Mouse (Mus musculus): ENCODE data around the gene Tacc2. TPM values are rescaled to one million over a fixed set of nuclear protein-coding genes. Genes with fewer than 3 reads are reported as not detected.

The Tacc2 gene
- polyA plus RNA-seq, 1 experiment from 2014 or later: 39.2 TPM

GRCm38 (mm10) chr7:130630956-130631355 lies 53.7 kb downstream of the Tacc2 start:
- Histone ChIP-seq H3K4me3 (no peak overlapping the region), H3K4me1 (peaks cover 21% of the 10 kb centered on the region), H3K27me3 (ENCODE audit: low read depth, poor library complexity, severe bottlenecking) (0 out of 2 replicates have a peak, but pooled peaks cover 4% of the 10 kb centered on the region), H3K27ac (no peak overlapping the region), H3K36me3 (no peaks in the 10 kb centered on the region), H3K9me3 (replicated peaks) (no peaks in the 10 kb centered on the region)
- DNase-seq (ENCODE audit: low spot score): no peak
- WGBS: 95% methylated on average over 3 of the region's 3 CpGs

GRCm38 (mm10) chr7:130631553-130632378 lies 54.5 kb downstream of the Tacc2 start:
- WGBS: 82% methylated on average over 22 of the region's 22 CpGs
- Histone ChIP-seq H3K27me3 (ENCODE audit: low read depth, poor library complexity, severe bottlenecking) (peaks cover under 1% of the 10 kb centered on the region; the same call in 1 of the 2 replicates), H3K36me3 (no peaks in the 10 kb centered on the region), H3K4me1 (peaks cover 22% of the 10 kb centered on the region), H3K4me3 (no peak overlapping the region), H3K9me3 (replicated peaks) (no peaks in the 10 kb centered on the region), H3K27ac (no peak overlapping the region)
- no peak for DNase-seq (ENCODE audit: low spot score)

GRCm38 (mm10) chr7:130632379-130632732 lies 55.1 kb downstream of the Tacc2 start:
- Histone ChIP-seq H3K27ac (no peak overlapping the region), H3K36me3 (no peaks in the 10 kb centered on the region), H3K4me1 (peaks cover 22% of the 10 kb centered on the region), H3K9me3 (replicated peaks) (no peaks in the 10 kb centered on the region), H3K4me3 (no peak overlapping the region), H3K27me3 (ENCODE audit: low read depth, poor library complexity, severe bottlenecking) (peaks cover 6% of the 10 kb centered on the region; the same call in 1 of the 2 replicates)
- 93% methylated on average over 5 of the region's 5 CpGs for WGBS
- no peak for DNase-seq (ENCODE audit: low spot score)

DNA sequence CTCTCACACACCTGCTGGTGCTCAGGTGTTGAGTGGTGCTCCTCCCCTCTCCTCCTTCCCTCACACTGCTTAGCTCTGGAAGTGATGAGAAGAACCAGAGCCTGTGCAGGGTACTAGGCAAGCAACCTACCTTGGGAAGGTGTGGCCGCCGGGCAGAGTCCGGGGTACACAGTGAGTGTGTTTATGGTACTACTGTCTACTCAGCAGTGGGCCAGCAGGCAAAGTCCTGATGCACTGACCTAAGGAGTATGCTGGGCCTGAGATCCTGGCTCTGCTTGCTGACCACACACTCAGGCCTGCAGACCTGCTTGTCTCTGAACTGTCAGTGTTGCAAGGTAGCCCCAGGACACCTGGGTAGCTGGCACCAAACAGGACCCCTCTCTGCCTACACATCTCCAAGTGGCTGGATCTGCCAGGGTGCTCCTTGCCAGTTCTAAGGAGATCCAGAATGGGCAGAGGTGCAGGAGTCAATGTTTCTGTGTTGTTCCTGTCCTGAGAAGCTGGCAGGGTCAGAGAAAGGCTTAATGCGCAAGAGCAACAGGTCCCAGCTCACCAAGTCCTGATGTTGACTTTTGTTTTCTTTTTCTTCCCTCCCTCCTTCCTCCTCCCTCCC lies 57.1 kb downstream of the Tacc2 start:
- H3K9me3 ChIP-seq (replicated peaks): no peaks in the 10 kb centered on the region
- H3K4me1 ChIP-seq: peaks cover 33% of the 10 kb centered on the region
- H3K36me3 ChIP-seq: no peaks in the 10 kb centered on the region
- DNase-seq (ENCODE audit: low spot score): no peak
- H3K27ac ChIP-seq: 0 out of 2 replicates have a peak overlapping the region, but pooled peaks have one; percentile 4
- WGBS: 90% methylated on average over 4 of the region's 4 CpGs
- no peak overlapping the region for H3K4me3 ChIP-seq
- peaks cover 6% of the 10 kb centered on the region; the same call in 1 of the 2 replicates for H3K27me3 ChIP-seq (ENCODE audit: low read depth, poor library complexity, severe bottlenecking)

GRCm38 (mm10) chr7:130635212-130635611 lies 58.0 kb downstream of the Tacc2 start:
- WGBS: 53% methylated on average over 7 of the region's 7 CpGs
- Histone ChIP-seq H3K9me3 (replicated peaks) (no peaks in the 10 kb centered on the region), H3K27ac (peak overlapping the region; percentile 11; the same call in 1 of the 2 replicates), H3K36me3 (no peaks in the 10 kb centered on the region), H3K4me1 (peaks cover 33% of the 10 kb centered on the region), H3K27me3 (ENCODE audit: low read depth, poor library complexity, severe bottlenecking) (peaks cover 6% of the 10 kb centered on the region; the same call in 1 of the 2 replicates), H3K4me3 (no peak overlapping the region)
- DNase-seq (ENCODE audit: low spot score): no peak

DNA sequence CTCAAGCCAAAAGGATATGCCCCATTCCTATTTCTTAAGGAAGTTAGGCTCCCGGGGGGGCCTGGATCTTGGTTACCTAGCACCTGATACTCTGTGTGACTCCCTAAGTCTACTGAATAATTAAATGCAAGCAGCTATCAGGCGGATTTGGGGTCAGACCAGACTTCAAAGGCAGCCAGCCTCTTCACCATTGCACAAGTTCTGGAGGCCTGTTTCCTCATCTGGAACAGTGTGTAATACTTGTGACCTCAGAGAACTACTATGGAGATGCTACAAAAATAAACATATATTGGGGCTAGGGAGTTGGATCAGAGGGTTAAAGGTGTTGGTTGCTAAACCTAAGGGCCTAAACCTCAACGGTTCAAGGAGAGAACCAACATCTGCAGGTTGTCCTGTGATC lies 59.0 kb downstream of the Tacc2 start:
- H3K36me3 ChIP-seq: no peaks in the 10 kb centered on the region
- peaks cover 33% of the 10 kb centered on the region for H3K4me1 ChIP-seq
- peaks cover 6% of the 10 kb centered on the region; the same call in 1 of the 2 replicates for H3K27me3 ChIP-seq (ENCODE audit: low read depth, poor library complexity, severe bottlenecking)
- H3K4me3 ChIP-seq: no peak overlapping the region
- no peak overlapping the region for H3K27ac ChIP-seq
- WGBS: 85% methylated on average over 3 of the region's 3 CpGs
- no peaks in the 10 kb centered on the region for H3K9me3 ChIP-seq (replicated peaks)
- DNase-seq (ENCODE audit: low spot score): no peak

DNA sequence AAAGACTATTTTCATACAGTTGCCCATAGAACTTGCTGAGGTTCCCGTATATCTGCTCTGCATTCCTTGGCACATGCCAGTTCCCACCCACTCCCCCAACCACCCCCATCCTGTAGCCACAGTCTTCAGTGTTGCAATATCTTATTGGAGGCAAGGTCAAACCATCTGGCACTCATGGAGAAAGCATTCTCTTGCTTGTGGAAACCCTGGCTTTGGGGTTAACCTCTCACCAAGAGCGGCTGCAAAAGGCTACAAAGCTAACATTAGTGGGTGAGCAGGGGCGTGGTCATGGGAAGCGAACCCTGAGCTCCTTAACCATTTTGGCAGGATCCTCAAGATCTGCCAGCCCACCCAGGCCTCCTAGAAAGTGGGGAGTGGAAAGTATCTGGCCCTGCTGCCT lies 59.7 kb downstream of the Tacc2 start:
- no peak for DNase-seq (ENCODE audit: low spot score)
- Histone ChIP-seq H3K4me3 (no peak overlapping the region), H3K27me3 (ENCODE audit: low read depth, poor library complexity, severe bottlenecking) (peaks cover 6% of the 10 kb centered on the region; the same call in 1 of the 2 replicates), H3K9me3 (replicated peaks) (no peaks in the 10 kb centered on the region), H3K4me1 (peaks cover 32% of the 10 kb centered on the region), H3K27ac (no peak overlapping the region; the same call in 1 of the 2 replicates), H3K36me3 (no peaks in the 10 kb centered on the region)
- 91% methylated on average over 4 of the region's 4 CpGs for WGBS

GRCm38 (mm10) chr7:130637811-130638210 lies 60.6 kb downstream of the Tacc2 start:
- WGBS: 32% methylated on average over 6 of the region's 6 CpGs
- DNase-seq (ENCODE audit: low spot score): no peak

GRCm38 (mm10) chr7:130640681-130641080 lies 63.4 kb downstream of the Tacc2 start:
- H3K36me3 ChIP-seq: no peaks in the 10 kb centered on the region
- 93% methylated on average over 9 of the region's 9 CpGs for WGBS
- no peak overlapping the region for H3K27ac ChIP-seq
- H3K27me3 ChIP-seq (ENCODE audit: low read depth, poor library complexity, severe bottlenecking): peaks cover 6% of the 10 kb centered on the region; the same call in 1 of the 2 replicates
- no peak for DNase-seq (ENCODE audit: low spot score)
- H3K9me3 ChIP-seq (replicated peaks): no peaks in the 10 kb centered on the region
- H3K4me3 ChIP-seq: no peak overlapping the region
- peaks cover 24% of the 10 kb centered on the region for H3K4me1 ChIP-seq

More at GRCm38 (mm10) chr7:130637811-130638210, 60.6 kb downstream of the Tacc2 start:
- Histone ChIP-seq H3K9me3 (replicated peaks) (no peaks in the 10 kb centered on the region), H3K27me3 (ENCODE audit: low read depth, poor library complexity, severe bottlenecking) (peaks cover 6% of the 10 kb centered on the region; the same call in 1 of the 2 replicates), H3K4me1 (peaks cover 32% of the 10 kb centered on the region), H3K36me3 (no peaks in the 10 kb centered on the region), H3K27ac (peak overlapping the region; percentile 11; the same call in 1 of the 2 replicates), H3K4me3 (no peak overlapping the region)

DNA sequence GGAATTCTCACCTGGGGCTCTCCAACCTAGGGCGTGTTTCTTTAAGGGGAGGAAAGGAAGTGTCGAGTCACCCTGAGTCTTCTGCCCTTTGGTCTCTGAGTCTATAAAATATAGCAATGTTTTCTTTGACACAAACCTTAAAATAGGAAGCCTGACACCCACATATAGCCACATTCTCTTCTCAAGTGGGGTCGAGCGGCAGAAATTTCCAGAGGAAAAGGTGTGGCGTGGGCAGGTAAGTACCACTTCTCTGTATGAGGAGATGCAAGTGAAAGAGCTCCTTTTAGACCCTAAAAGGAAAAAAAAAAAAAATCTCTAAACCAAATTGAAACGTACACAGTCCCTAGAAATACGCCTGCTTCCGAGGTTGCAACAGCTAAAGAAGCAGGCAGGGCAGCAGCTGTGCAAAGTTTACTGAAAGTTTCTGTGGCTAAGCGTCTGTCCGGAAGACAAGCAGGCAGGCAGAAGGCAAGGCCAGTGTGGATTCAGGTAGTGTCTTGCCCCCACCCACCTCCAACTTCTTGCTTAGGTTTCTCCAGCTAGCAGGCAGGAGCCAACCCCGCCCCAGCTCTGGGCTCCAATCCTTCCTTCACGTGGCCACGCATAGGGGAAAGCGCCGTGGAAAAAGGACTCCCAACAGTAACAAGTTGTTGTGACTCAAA lies 68.2 kb downstream of the Tacc2 start:
- no peaks in the 10 kb centered on the region for H3K9me3 ChIP-seq (replicated peaks)
- H3K4me1 ChIP-seq: peaks cover 45% of the 10 kb centered on the region
- H3K36me3 ChIP-seq: no peaks in the 10 kb centered on the region
- 12% methylated on average over 15 of the region's 15 CpGs for WGBS
- H3K4me3 ChIP-seq: peak overlapping the region; percentile 75
- peak overlapping the region; percentile 96 for H3K27ac ChIP-seq
- H3K27me3 ChIP-seq (ENCODE audit: low read depth, poor library complexity, severe bottlenecking): no peaks in the 10 kb centered on the region
- no peak for DNase-seq (ENCODE audit: low spot score)

GRCm38 (mm10) chr7:130645994-130646761 lies 68.9 kb downstream of the Tacc2 start:
- H3K4me3 ChIP-seq: peak overlapping the region; percentile 75
- H3K27ac ChIP-seq: peak overlapping the region; percentile 96
- H3K27me3 ChIP-seq (ENCODE audit: low read depth, poor library complexity, severe bottlenecking): no peaks in the 10 kb centered on the region
- H3K4me1 ChIP-seq: peaks cover 45% of the 10 kb centered on the region
- peak; percentile 89 for DNase-seq (ENCODE audit: low spot score)
- H3K36me3 ChIP-seq: no peaks in the 10 kb centered on the region
- H3K9me3 ChIP-seq (replicated peaks): no peaks in the 10 kb centered on the region
- under 1% methylated on average over 55 of the region's 55 CpGs for WGBS

DNA sequence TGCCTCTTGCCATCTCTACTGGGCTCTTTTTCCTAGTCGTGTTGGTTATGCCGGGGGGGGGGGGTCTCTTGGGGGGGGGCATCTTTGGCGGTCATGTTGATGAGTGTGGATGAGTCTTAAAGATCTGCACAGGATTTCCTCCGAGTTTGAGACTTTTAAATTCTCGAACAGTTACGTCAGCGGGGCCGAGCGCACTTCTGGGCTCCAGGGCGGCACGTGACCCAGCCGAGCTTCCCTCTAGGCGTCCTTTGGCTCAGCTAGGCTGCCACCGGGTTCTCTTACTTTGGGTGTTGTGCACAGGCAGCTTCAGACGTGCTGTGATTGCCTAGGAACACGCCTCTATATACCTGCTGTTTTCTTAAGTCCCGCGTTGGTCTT lies 69.5 kb downstream of the Tacc2 start:
- Histone ChIP-seq H3K9me3 (replicated peaks) (no peaks in the 10 kb centered on the region), H3K36me3 (no peaks in the 10 kb centered on the region), H3K27me3 (ENCODE audit: low read depth, poor library complexity, severe bottlenecking) (no peaks in the 10 kb centered on the region), H3K4me3 (peak overlapping the region; percentile 75), H3K27ac (peak overlapping the region; percentile 96), H3K4me1 (peaks cover 45% of the 10 kb centered on the region)
- whole genome bisulfite sequencing: under 1% methylated on average over 18 of the region's 18 CpGs
- DNase-seq (ENCODE audit: low spot score): peak; percentile 83
